ENCODE assay signal across 9 mouse cellular contexts in genomic region chr5:22745529-22745884, GRCm38 (mm10). TPM values are rescaled to one million over a fixed set of nuclear protein-coding genes. Genes with fewer than 3 reads are reported as not detected.
A peak's percentile ranks its signal among the peaks of the same experiment; 100 is the strongest.
DNase-seq lines count a peak whose midpoint lies in the region; ATAC-seq lines count a peak whose summit lies in the region.
"Had no signal": no experiment of that assay in that cellular context is flagged by ENCODE, and none has a peak within 500 bp of the region (broad histone marks: within the 10 kb centered on the region; RNA-seq: fewer than 3 reads in every experiment).

No protein-coding gene starts in this region.

- no peak overlapping the region for H3K27ac ChIP-seq in heart, embryonic 15.5 days
- no peak overlapping the region for H3K27ac ChIP-seq in embryonic facial prominence, embryonic 11.5 days (replicated peaks; ENCODE audit: low read depth, low read length)
- H3K27ac ChIP-seq in hindbrain, embryonic 15.5 days (replicated peaks): peak overlapping the region; percentile 76
- H3K27ac ChIP-seq in midbrain, embryonic 15.5 days: peak overlapping the region; percentile 81

- 0 out of 2 replicates have a peak overlapping the region, but pooled peaks have one; percentile 19 for H3K9ac ChIP-seq in heart, embryonic 15.5 days
- H3K9ac ChIP-seq in embryonic facial prominence, embryonic 11.5 days (replicated peaks; ENCODE audit: low read length): peak overlapping the region; percentile 55
- H3K9ac ChIP-seq in hindbrain, embryonic 15.5 days: peak overlapping the region; percentile 75
- H3K9ac ChIP-seq in midbrain, embryonic 15.5 days: peak overlapping the region; percentile 85

- DNase-seq in heart, adult 9 months (ENCODE audit: low spot score in 2 of 2): no peak
- DNase-seq in embryonic facial prominence, embryonic 11.5 days (ENCODE audit: low spot score): no peak
- no peak for DNase-seq in layer of hippocampus, postnatal 10 days (ENCODE audit: low spot score in 2 of 2)
- DNase-seq in embryo, embryonic 9.5 days (ENCODE audit: extremely low spot score): no peak
- no peak for DNase-seq in urinary bladder, postnatal 4 days (ENCODE audit: low spot score in 2 of 2)

- peak overlapping the region; percentile 95 for H3K4me2 ChIP-seq in heart, embryonic 15.5 days
- H3K4me2 ChIP-seq in embryonic facial prominence, embryonic 11.5 days (ENCODE audit: low read depth, low read length): peak overlapping the region; percentile 93
- H3K4me2 ChIP-seq in hindbrain, embryonic 15.5 days: peak overlapping the region; percentile 67
- H3K4me2 ChIP-seq in midbrain, embryonic 15.5 days: peak overlapping the region; percentile 97

- peaks cover 16% of the 10 kb centered on the region for H3K4me1 ChIP-seq in heart, embryonic 15.5 days (replicated peaks)
- no peaks in the 10 kb centered on the region; the same call in 1 of the 2 replicates for H3K4me1 ChIP-seq in embryonic facial prominence, embryonic 11.5 days (ENCODE audit: control insufficient read depth, insufficient read depth, low read length)
- H3K4me1 ChIP-seq in hindbrain, embryonic 15.5 days (replicated peaks): peaks cover 8% of the 10 kb centered on the region
- H3K4me1 ChIP-seq in midbrain, embryonic 15.5 days: peaks cover 8% of the 10 kb centered on the region

- peaks cover 57% of the 10 kb centered on the region for H3K27me3 ChIP-seq in heart, embryonic 15.5 days
- H3K27me3 ChIP-seq in embryonic facial prominence, embryonic 11.5 days (ENCODE audit: control insufficient read depth, insufficient read depth, low read length): peaks cover 9% of the 10 kb centered on the region
- peaks cover 7% of the 10 kb centered on the region; the same call in 1 of the 2 replicates for H3K27me3 ChIP-seq in hindbrain, embryonic 15.5 days
- peaks cover 8% of the 10 kb centered on the region; the same call in 1 of the 2 replicates for H3K27me3 ChIP-seq in midbrain, embryonic 15.5 days (replicated peaks)

- no peak for ATAC-seq in heart, embryonic 15.5 days (replicated peaks; ENCODE audit: insufficient number of reproducible peaks, insufficient read depth, low FRiP score, low read depth)
- peak; percentile 22; the same call in 1 of the 2 replicates for ATAC-seq in embryonic facial prominence, embryonic 11.5 days (replicated peaks; ENCODE audit: insufficient number of reproducible peaks, low FRiP score, low TSS enrichment, low read depth)
- peak; percentile 67 for ATAC-seq in hindbrain, embryonic 15.5 days (ENCODE audit: low FRiP score, low read depth)
- ATAC-seq in midbrain, embryonic 15.5 days (replicated peaks): peak; percentile 37; the same call in 1 of the 2 replicates

- WGBS in heart, embryonic 15.5 days: 2% methylated on average over 10 of the region's 10 CpGs
- 1% methylated on average over 10 of the region's 10 CpGs for WGBS in embryonic facial prominence, embryonic 11.5 days
- WGBS in hindbrain, embryonic 15.5 days: under 1% methylated on average over 10 of the region's 10 CpGs
- WGBS in midbrain, embryonic 15.5 days: under 1% methylated on average over 10 of the region's 10 CpGs

- no peaks in the 10 kb centered on the region for H3K36me3 ChIP-seq in heart, embryonic 15.5 days
- H3K36me3 ChIP-seq in embryonic facial prominence, embryonic 11.5 days (replicated peaks; ENCODE audit: control insufficient read depth, insufficient read depth, low read depth, low read length): no peaks in the 10 kb centered on the region
- H3K36me3 ChIP-seq in hindbrain, embryonic 15.5 days: no peaks in the 10 kb centered on the region
- H3K36me3 ChIP-seq in midbrain, embryonic 15.5 days (replicated peaks): no peaks in the 10 kb centered on the region

- peak overlapping the region; percentile 56 for H3K4me3 ChIP-seq in heart, embryonic 15.5 days
- H3K4me3 ChIP-seq in embryonic facial prominence, embryonic 11.5 days (ENCODE audit: low read depth, low read length): peak overlapping the region; percentile 60
- H3K4me3 ChIP-seq in hindbrain, embryonic 15.5 days: peak overlapping the region; percentile 71
- H3K4me3 ChIP-seq in midbrain, embryonic 15.5 days: peak overlapping the region; percentile 92

- no peaks in the 10 kb centered on the region for H3K9me3 ChIP-seq in heart, embryonic 15.5 days (replicated peaks)
- no peaks in the 10 kb centered on the region for H3K9me3 ChIP-seq in embryonic facial prominence, embryonic 11.5 days (replicated peaks; ENCODE audit: control insufficient read depth, low read length)
- no peaks in the 10 kb centered on the region for H3K9me3 ChIP-seq in hindbrain, embryonic 15.5 days
- H3K9me3 ChIP-seq in midbrain, embryonic 15.5 days: no peaks in the 10 kb centered on the region

RNA-seq across cellular contexts. Expression of gene Lhfpl3, which starts 0.4 kb away (rescaled TPM):
- 0.05 and 0.13 TPM in 2 replicates for polyA plus RNA-seq in heart, embryonic 15.5 days (2015; fragmentation: Nextera tagmentation; extraction: Ambion mirVana)
- polyA plus RNA-seq in embryonic facial prominence, embryonic 11.5 days (2014; fragmentation: Nextera tagmentation; extraction: Ambion mirVana): 0.66 and 0.71 TPM in 2 replicates
- polyA plus RNA-seq in hindbrain, embryonic 15.5 days (2015; fragmentation: Nextera tagmentation; extraction: Ambion mirVana): 22.4 and 25.1 TPM in 2 replicates
- 20.8 and 21.0 TPM in 2 replicates for polyA plus RNA-seq in midbrain, embryonic 15.5 days (2015; fragmentation: Nextera tagmentation; extraction: Ambion mirVana)
- total RNA-seq in layer of hippocampus, postnatal 10 days (2021): 10 to 100 TPM; 29.5 to 31.1 TPM
- total RNA-seq: liver, adult 2 months had no signal

Comparison
In these comparisons a context has a peak if more than half of its experiments do, and no peak if none do; other contexts are left out.
1. H3K27ac ChIP-seq: peak in hindbrain, embryonic 15.5 days (single experiment) and midbrain, embryonic 15.5 days (single experiment); none in heart, embryonic 15.5 days (single experiment) and embryonic facial prominence, embryonic 11.5 days (single experiment).
2. H3K9ac ChIP-seq: peak in every context shown above with its lines; median percentile 85 in midbrain, embryonic 15.5 days; 75 in hindbrain, embryonic 15.5 days; 55 in embryonic facial prominence, embryonic 11.5 days; 19 in heart, embryonic 15.5 days.
3. RNA of gene Lhfpl3, which starts 0.4 kb away (polyA plus RNA-seq): 22.4 to 25.1 TPM in hindbrain, embryonic 15.5 days and 20.8 to 21.0 TPM in midbrain, embryonic 15.5 days; 0.66 to 0.71 TPM in embryonic facial prominence, embryonic 11.5 days and 0.05 to 0.13 TPM in heart, embryonic 15.5 days; every median in the first group is over 10 times any median in the second.
4. Peak in every context shown above with its lines, with median percentiles within 50 percentile points of each other: H3K4me2 ChIP-seq and H3K4me3 ChIP-seq.